Mouse (Mus musculus) heart, postnatal 0 days (tissue): ENCODE results near the gene Gm2001.
"Not testable (repeated sequence)": the region's sequence is repeated elsewhere in the genome, so short reads cannot be mapped to it uniquely, and the experiment has no call there.

Source experiments
- CTCF ChIP-seq: IDR thresholded peaks from 2 replicates; pipeline ENCODE4 v1.5.1; 2016; ENCODE audit warnings: antibody characterized with exemption, control low read depth, low read depth
- EP300 ChIP-seq: IDR thresholded peaks from 2 replicates; pipeline ENCODE4 v1.6.1; 2016; ENCODE audit warnings: antibody characterized with exemption, low read depth

GRCm38 (mm10) chr12:87795212-87795611 is 46.9 kb downstream of the Gm2001 start, which contains the start of gene Gm21936:
- TF ChIP-seq EP300, CTCF: not testable (repeated sequence)
